Mouse (Mus musculus) adrenal gland, postnatal 4 days (tissue): ENCODE measurements around the gene Sco2. TPM values are rescaled to one million over a fixed set of nuclear protein-coding genes. Genes with fewer than 3 reads are reported as not detected.

Source experiments
- DNase-seq, 2 experiments: peaks; one replicate each; pipeline ENCODE4 v3.0.0; 2021 to 2022; ENCODE audit warnings: low spot score in 2 of 2, mixed read lengths in 2 of 2
- total RNA-seq, 2 experiments: library from RNA; stranded (reverse); gene quantifications; 2 replicates each; pipeline ENCODE4 v1.2.3; 2021

Sco2 gene
- total RNA-seq, 2 experiments from 2014 or later, result 20.2 to 22.5 TPM

DNA sequence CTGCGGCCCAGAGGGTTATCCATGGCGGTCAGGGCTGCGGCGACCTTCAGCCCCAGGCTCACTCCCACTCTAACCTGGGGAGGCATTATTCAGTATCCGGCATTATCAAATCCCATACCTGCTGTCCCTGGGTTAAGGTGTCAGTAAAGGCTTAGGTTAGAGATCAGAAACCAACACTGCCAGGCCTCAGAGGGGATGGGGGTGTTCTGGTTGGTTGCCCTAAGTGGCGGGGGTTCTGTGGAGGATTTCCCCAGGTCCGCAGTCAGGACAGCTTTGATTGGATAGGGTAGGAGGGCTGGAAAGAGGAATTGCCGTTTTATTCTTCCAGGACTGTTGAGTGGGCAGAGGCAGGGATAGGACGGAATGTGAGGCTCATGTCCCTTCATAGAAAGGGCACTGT lies 694 bp upstream of the Sco2 start:
- no peak for DNase-seq

DNA sequence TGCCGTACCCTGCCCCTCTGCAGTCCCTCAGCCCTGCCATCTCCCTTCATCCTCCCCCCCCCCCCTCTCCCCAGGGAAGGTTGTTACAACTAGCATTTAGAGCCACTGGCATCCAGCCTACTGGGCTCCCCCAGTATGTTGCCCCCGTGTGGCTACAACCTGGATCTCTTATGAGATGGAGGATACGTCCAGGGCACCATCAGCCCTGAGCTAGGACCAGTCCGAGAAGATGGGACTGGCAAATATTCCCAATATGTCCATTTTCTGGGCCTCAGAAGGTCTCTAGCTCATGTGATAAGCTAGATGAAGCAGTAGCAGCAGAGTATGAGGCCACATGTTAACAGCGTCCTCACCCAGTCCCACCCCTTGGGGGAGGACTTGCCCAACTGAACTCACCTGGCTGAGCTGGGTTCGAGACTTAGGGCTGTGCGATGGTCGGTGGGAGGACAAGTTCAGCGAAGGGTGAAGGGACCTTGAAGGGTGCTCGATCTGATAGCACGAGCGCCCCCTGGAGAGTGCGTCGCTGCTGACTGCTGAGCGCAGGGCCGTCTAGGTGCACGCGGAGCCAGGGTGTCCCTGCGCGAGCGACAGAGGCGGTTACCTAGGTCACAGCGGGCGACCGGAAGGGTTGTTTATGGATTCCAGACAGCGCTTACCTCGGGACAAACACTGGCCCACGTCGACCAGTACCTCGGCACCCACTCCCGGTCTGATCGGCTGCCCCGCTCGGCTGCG lies 452 bp downstream of the Sco2 start:
- peak; percentile 71 to 75 for DNase-seq

DNA sequence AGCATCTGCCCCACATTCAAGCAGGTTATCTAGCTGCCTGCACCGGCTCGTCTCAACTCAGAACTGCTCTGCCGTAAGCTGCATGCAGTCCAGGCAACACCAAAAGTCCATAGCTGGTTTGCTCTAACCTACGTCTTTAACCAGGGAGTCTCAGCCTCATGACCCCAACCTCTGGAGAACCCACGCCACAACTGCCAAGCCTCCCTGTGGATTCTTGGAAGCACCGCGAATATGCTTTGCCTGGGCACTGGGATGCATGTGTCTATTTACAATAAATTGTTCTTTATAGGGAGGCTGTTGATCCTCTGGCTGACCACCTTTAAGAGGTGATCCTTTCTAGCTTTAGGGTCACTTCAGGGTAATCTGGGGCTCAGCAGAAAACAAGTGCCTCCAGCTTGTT lies 1.1 kb downstream of the Sco2 start:
- DNase-seq, result no peak

DNA sequence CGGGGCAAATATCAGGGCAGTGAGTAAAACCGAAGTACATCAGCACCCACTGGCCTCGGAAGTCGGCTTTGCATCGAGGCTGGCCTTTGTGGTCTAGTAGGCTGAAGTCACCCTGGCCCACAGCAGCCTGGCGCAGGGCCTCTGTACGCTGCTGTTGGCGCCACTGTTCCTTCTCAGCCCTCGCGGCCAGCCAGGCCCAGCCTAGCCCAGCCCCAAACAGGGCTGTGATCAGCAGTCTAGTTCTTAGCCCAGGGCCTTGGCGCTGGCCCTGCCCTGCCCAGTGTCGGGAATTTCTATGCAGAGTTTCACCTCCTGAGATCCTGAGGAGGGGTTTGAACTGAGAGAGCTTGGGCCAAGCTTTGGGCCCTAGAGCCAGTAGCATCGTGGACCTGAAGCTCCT lies 1.6 kb downstream of the Sco2 start:
- DNase-seq, result no peak

DNA sequence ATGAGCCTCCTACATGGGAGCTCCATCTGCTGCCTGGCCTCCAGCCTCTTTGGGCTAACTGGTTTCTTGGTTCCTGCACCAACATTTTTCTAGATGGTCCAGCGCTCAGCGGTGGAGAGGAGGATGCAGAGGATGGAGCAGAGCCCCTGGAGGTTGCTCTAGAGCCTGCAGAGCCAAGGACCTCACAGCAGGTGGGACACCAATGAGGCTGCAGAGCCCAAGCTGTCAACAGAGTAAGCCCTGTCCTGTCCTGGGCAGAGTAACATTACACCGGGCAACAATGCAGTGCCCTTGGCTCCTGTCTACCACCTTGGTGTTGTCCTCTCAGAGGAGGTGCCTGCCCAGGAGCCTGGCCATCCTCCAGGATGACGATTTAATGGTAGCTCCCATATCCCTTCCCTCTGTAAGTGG lies 8.5 kb downstream of the Sco2 start:
- no peak for DNase-seq

DNA sequence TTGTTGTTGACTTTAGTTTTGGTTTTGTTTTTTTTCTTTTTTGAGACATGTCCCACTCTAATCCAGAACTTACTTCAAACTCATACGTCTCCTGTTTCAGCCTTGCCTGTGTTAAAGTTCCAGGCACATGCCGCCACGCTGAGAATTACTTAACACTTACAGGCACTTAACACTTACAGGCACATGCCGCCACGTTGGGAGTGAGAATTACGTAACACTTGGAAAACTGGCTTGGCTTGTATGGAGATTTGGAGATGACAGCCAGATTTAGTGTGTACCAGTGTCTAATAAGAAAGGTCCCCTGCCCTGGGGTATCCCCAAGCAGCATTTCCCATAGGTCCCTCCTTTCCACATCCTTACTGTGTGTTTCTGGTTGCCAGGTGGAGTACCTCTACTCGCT lies 10.6 kb downstream of the Sco2 start:
- no peak for DNase-seq

DNA sequence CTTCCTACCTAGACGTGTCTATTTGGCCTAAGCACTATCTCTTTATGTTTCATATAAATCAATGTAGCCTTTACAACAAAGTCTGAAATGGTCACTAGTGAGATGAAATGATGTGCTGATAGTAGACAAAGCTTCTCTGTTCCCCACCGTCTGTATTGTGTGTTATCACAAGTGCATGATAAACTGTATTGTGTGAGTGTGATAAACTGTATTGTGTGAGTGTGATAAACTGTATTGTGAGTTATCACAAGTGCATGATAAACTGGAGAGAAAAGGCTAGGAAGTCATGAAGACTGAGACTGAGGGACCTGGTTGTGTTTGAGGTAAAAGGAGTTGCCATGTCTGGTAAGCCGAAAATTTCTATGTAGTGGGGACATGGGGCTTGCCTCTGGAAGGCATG lies 14.9 kb downstream of the Sco2 start:
- DNase-seq, result no peak

DNA sequence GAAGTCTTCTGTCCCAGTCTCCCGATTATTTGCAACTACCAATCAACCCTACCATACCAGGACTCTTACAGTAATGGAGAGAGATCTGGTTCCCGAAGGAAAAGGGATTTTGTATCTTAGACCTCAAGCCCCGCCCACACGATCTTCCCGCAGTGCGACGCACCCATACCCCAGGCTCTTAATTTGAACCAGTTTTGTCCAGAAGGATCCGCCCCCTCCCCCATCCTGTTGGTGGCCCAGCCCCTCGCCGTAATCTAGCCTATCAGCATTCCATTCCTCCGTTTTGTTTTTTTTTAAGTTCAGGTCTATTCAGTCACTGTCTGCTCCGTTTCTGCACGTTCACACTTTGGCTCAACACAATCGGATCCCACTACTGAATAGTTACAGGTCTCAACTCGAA lies 17.3 kb downstream of the Sco2 start:
- peak; percentile 46 to 69 for DNase-seq

DNA sequence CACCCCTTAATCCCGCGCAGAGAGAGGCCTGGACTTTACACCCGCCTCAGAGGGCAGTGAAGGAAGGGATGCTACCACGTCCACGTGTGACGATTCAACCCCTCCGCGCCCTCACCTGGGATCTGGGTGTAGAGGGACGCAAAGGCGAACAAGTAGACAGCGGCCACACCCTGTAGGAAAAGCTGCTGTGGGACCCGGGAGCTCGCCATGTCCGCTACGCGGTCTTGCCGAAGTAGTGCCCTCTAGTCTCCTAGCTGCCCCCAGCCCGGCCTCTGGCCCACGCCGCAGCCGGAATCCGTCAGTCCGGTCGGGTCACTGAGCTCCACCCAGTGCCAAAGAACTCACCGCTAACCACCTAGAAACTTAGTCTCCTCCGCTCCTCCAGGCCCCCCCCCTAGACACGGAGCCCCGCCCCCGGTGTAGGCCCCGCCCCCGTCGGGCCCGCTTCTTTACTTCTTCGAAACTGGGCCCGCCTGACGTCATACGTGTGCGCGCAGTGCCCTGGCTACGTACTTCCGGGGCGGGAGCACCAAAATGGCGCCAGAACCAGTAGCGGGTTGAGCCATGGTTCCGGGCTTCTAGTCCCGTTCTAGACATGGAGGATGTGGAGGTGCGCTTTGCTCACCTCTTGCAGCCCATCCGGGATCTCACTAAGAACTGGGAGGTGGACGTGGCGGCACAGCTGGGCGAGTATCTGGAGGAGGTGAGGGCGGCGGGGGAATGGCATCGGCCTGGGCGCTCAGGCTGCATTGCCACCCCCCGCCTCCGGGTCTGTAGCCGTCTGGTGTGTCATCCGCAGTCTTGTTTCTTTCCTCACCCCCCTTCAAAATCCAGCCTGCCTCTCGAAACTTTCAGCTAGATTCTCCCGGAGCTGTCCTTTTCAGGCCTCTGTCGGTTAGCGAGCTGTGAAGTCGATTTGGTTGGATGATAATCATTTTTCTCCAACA lies 18.1 kb downstream of the Sco2 start, which contains the start of the genes Lmf2 and Ncaph2:
TSS of gene Lmf2 (minus strand) at position 419 of the 947 bp plus-strand sequence.
TSS of gene Ncaph2 (plus strand) at position 479 of the 947 bp plus-strand sequence.
- peak; percentile 89 to 95 for DNase-seq

DNA sequence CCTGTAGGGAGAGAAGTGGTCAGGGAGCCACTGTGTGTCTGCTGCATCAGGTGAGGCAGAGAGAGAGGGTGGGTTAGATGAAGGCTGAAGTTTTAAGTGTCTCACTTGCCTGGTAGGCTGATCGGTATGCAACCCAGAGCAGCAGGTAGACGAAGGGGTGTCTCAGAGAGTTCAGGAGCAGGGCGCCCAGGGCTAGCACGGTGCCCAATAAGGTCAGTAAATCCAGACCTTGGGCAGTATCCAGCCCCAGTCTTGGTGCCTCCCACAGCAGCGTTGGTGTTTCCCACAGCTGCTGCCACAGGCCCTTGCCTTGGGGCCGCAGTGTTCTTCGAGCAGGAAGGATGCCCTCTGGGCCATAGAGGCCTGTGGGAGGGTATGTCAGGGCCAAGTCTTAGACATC lies 19.2 kb downstream of the Sco2 start:
- DNase-seq, result no peak

DNA sequence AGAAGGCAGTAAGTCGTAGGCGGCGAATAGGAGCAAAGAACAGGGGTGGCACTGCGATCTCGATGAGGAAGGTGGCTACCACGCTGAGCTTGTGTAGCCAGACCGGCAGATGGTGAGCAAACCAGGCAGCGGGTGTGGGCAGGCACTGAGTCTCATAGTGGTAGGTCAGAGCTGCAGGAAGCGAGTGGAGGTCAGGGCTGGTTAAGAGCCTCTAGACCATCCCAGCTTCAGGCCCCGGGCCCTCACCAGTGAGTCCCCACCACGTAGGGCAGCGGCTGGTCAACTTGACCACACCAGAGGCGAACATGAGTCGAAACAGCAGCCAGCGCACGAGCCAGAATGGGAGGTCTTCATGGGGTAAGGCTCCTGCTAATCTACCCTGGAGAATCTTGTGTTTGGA lies 19.8 kb downstream of the Sco2 start:
- no peak for DNase-seq

DNA sequence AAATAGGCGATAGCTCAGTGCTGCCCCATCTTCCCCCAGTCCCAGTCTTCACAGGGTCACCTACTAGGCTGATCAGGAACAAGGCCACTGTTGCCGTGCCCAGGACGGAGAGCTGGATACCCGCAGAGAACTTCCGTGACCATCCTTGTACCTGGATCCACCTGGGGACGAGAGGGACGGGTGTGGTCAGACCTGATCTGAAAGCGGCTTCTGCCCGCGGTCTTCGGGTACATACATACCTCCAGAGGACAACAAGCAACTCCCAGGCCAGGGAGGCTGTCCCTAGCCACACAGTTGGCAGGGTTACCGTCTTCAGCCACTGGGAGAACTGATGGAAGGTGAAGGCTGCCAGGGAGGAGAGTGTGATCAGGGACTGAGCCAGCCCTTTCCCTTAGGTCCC lies 20.9 kb downstream of the Sco2 start:
- no peak for DNase-seq

DNA sequence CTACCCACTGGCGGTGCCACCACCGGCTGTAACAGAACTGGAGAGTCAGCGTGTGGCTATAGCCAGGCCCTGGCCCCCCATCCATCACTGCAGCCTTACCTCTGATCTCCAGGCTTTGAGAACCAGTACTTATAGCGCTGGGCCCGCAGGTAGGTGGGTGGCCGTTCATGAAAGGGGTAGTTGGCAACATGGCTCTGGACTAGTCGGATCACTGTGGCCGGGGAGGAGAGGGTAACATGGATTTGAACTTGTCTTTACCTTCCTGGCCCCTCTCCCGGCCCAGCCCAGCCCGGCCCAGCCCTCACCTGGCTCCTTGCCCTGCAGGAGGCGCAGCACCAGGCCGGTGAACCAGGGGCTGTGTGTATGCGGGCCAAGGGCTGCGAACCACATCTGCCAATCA lies 21.6 kb downstream of the Sco2 start:
- DNase-seq, result no peak

DNA sequence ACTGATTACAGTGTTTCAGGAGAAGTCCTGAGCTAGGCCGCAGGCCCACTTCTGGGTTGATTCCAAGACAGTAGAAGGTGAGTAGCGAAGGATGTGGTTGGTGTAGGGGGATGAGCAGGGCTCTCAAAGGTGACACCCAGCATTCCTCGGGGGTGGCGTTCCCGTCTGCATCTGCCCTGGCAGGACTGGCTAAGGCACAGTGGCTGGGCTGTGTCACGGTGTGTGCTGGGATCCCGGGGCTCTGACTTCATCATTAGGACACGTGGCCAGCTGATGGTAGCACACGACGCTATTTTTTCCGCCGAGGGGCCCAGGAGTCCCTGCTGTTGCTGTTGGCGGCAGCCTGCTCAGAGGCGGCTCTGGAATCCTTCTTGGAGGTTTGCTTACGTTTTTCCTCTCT lies 22.3 kb downstream of the Sco2 start:
- no peak for DNase-seq

DNA sequence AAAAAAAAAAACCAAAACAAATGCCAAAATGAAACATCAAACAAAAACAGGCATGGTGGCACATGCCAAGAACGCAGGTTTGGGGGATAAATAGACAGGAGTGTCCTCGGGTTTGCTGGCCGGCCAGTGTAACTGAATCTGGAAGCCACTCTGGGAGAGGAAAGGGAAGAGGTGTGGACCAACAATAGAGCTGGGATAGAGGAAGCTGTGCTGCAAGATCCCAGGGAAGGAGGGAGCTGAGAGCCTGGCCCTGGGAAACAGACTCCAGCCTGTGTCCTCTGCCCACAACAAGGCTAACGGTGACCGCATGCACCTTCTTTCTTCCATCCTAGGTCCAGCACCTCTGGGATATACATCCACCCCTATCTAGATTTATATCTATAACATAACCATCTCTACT lies 23.2 kb downstream of the Sco2 start:
- no peak for DNase-seq

DNA sequence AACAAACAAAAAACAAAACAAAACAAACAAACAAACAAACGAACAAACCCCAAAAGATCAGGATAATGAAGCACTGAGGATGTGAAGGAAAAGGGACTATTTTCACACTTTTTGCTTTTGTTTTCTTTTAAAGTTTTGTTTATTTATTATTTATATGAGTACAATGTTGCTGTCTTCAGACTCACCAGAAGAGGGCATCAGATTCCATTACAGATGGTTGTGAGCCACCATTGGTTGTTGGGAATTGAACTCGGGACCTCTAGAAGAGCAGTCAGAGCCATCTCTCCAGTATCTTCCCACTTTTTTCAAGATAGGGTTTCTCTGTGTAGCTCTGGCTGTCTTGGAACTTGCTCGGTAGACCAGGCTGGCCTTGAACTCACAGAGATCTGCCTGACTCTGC lies 30.3 kb downstream of the Sco2 start:
- DNase-seq, result no peak

DNA sequence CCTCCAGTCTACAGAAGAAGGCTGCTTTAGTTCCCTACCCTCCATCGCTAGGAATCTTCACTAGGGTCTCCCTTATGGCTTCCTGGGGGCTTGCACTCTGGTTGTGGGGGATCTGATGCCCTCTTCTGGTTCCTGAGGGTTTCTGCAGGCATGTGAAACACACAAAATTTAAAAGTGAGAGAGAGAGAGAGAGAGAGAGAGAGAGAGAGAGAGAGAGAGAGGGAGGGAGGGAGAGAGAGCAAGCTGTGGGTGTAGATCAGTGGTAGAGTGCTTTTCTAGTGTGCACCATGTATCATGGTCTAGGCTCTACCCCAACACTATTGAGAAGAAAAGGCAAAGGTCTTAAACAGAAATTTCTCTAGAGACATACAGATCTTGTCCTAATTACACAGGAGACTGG lies 32.0 kb downstream of the Sco2 start:
- no peak for DNase-seq

DNA sequence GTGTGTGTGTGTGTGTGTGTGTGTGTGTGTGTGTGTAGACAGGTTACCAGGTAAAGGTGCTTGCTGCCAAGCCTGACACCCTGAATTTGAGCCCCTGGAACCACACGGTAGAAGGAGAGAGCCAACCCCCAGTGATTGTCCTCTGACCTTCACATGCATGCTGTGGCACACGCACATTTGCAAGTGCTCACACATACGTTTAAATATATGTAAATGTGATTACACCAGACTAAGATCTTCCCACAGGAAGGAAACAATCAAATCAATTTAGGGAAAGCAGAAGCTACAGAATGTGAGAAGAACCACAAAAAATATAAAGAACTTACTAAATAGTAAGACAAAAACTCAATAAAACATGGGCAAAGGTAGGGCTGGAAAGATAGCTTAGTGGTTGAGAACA lies 33.5 kb downstream of the Sco2 start:
- DNase-seq, result no peak

DNA sequence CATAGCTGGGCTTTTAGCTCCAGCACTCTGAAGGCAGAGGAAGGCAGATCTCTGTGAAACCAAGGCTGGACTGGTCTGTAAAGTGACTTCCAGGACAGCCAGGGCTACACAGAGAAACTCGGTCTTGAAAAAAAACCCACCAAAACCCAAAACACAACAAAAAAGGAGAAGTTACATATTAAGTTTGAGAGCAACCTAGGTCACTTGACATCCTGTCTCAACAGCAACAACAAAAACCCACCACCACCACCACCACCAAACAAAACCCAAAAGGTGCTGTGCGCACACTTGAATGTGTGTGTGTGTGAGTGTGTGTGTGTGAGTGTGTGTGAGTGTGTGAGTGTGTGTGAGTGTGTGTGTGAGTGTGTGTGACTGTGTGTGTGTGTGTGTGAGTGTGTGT lies 34.0 kb downstream of the Sco2 start:
- DNase-seq, result no peak

DNA sequence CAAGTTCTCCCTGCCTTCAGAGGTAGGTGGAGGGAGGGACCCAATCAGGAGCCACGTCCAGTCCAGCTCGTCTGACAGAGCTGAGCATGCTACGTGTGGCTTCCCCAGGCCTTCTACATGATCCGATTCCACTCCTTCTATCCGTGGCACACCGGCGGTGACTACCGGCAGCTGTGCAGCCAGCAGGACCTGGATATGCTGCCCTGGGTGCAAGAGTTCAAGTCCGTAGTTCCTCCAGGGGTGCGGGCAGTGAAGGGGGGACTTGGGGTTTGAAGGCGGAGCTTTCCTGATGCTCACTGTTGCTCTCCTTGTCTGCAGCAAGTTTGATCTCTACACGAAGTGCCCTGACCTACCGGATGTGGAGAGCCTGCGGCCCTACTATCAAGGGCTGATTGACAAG lies 37.2 kb downstream of the Sco2 start:
- no peak for DNase-seq

DNA sequence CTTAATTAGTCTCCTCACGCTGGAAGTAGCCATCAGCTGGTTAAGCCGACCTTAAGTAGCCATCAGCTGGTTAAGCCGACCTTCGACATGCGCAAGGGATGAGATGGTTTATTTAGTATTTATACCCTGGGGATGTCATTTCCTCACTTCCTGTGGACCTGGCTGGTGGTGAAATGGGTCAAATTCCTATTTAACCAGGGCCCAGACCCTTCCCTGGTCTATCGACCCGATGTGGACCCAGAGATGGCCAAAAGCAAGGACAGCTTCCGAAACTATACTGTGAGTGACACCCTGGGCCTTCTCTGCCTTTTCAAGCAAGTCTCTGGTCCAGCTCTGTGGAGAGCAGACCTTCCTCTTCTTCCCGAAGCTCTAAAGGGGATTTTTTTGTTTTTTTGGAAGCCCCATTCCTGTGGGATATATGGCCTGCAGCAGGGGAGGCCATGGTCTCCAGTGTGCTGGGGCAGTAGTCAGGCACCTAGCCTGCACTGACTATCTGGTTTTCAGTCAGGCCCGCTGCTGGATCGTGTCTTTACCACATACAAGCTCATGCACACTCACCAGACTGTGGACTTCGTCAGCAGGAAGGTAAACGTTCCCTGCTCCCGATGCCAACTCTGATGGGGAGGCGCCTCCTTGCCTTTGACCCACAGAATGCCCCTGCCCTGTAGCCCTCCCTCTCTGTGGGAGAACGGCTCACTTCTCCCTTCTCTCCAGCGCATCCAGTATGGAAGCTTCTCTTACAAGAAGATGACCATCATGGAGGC lies 38.7 kb downstream of the Sco2 start:
- no peak for DNase-seq

DNA sequence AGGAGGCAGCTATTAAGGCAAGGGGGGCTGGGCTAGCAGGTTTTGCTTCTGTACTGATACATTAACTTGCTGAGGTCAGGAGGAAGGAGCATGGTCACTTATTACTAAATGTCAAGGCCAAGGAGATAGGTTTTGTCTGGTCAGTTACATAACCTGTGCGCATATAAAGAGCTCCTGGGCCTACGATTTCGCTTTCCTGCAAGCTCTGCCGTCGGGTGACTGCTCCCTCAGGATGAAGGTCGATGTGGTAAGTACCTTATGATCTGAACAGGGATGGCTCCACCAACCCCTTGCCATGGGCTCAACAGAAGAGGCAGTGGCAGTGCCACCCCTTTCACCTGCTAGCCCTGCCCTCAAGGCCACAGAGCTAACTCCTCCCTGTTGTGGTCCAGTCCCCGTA lies 39.4 kb downstream of the Sco2 start, which contains the start of gene Miox:
TSS of gene Miox (plus strand) at position 128 of the 400 bp plus-strand sequence.
- no peak for DNase-seq
